Mouse (Mus musculus): Measurements from ENCODE around the gene Clec1a. TPM values are rescaled to one million over a fixed set of nuclear protein-coding genes. Genes with fewer than 3 reads are reported as not detected.

Gene Clec1a
- 0.15 and 0.60 TPM in 2 replicates for polyA plus RNA-seq (2012; rRNA removed)

GRCm38 (mm10) chr6:129451411-129452039 lies at the start of gene Clec1a:
Clec1a (minus strand) TSS chr6:129452000.

GRCm38 (mm10) chr6:129408562-129408961 lies 43.2 kb downstream of the Clec1a start, which contains the start of gene Clec9a:
Clec9a (plus strand) TSS chr6:129408862.

GRCm38 (mm10) chr6:129396997-129397396 lies 54.8 kb downstream of the Clec1a start, which contains the start of gene Clec1b:
Clec1b (plus strand) TSS chr6:129397297.

GRCm38 (mm10) chr6:129385774-129386173 lies 66.0 kb downstream of the Clec1a start, which contains the start of gene Clec12b:
Clec12b (minus strand) TSS chr6:129385874.

Other genes starting within 250 kb of the Clec1a start
- gene Cd69, start 176.6 kb downstream of the Clec1a start, polyA plus RNA-seq (2012; rRNA removed), result not detected in 2 replicates
- not detected in 2 replicates for gene 4922502D21Rik, start 120.2 kb downstream of the Clec1a start, polyA plus RNA-seq (2012; rRNA removed)
- 0.22 and 0.23 TPM in 2 replicates for gene Clec12a, start 109.3 kb downstream of the Clec1a start, polyA plus RNA-seq (2012; rRNA removed)
- not detected in 2 replicates for gene Clec12b, start 66.1 kb downstream of the Clec1a start, polyA plus RNA-seq (2012; rRNA removed)
- not detected in 2 replicates for gene Clec1b, start 54.7 kb downstream of the Clec1a start, polyA plus RNA-seq (2012; rRNA removed)
- 0.10 and 0.28 TPM in 2 replicates for gene Clec9a, start 43.1 kb downstream of the Clec1a start, polyA plus RNA-seq (2012; rRNA removed)
- gene Olr1, start 55.2 kb upstream of the Clec1a start, polyA plus RNA-seq (2012; rRNA removed), result not detected in 2 replicates
- gene Tmem52b, start 60.6 kb upstream of the Clec1a start, polyA plus RNA-seq (2012; rRNA removed), result not detected in 2 replicates
- 32.0 and 33.7 TPM in 2 replicates for gene Gabarapl1, start 81.2 kb upstream of the Clec1a start, polyA plus RNA-seq (2012; rRNA removed)
- not detected in 2 replicates for gene Klre1, start 125.9 kb upstream of the Clec1a start, polyA plus RNA-seq (2012; rRNA removed)
- not detected in 2 replicates for gene Klrd1, start 139.8 kb upstream of the Clec1a start, polyA plus RNA-seq (2012; rRNA removed)
- gene Klrk1, start 171.9 kb upstream of the Clec1a start, polyA plus RNA-seq (2012; rRNA removed), result not detected in 2 replicates
- not detected in 2 replicates for gene Klrc3, start 191.3 kb upstream of the Clec1a start, polyA plus RNA-seq (2012; rRNA removed)
- not detected in 2 replicates for gene Klrc2, start 208.7 kb upstream of the Clec1a start, polyA plus RNA-seq (2012; rRNA removed)
- gene Klrc1, start 227.0 kb upstream of the Clec1a start, polyA plus RNA-seq (2012; rRNA removed), result not detected in 2 replicates